Mouse (Mus musculus) heart, adult 2 months (tissue): ENCODE measurements around the gene Keap1.

Experiments
- CTCF ChIP-seq: fragments of 200-600 bp; IDR thresholded peaks from 2 replicates; pipeline ENCODE4 v1.8.1; 2022; ENCODE audit warnings: antibody characterized with exemption, mild to moderate bottlenecking, moderate library complexity
- POLR2A ChIP-seq: fragments of 200-500 bp; IDR thresholded peaks from 2 replicates; pipeline ENCODE4 v1.6.1; 2011; ENCODE audit warnings: mild to moderate bottlenecking, low read depth, low read length, control low read depth; ENCODE audit not compliant: insufficient read depth

DNA sequence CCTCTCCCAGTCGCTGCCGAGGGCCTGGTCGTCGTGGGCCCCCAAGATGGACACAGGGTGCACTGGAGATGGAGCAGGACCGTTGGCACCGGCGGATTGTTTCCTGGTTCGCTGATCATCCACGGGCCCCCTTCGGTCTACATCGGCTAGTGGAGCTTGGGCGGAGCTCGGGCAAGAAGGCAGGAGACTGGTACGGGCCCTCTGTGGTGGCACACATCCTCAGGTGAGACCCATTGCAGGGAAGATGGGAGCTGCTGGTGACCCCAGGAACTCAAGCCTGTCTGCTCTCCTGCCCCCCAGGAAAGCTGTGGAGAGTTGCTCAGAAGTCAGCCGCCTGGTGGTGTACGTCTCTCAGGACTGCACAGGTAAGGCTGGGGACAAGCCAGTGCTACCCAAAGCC lies 29.1 kb upstream of the Keap1 start:
- TF ChIP-seq CTCF: no peak
- no peak for TF ChIP-seq POLR2A
